Mouse (Mus musculus): Measurements from ENCODE around the gene Paqr7.

GRCm38 (mm10) chr4:134559154-134559553 lies 62.7 kb downstream of the Paqr7 start:
- no peak for TF ChIP-seq POLR2A (IDR thresholded peaks at IDR 0.05; ENCODE audit: borderline replicate concordance, extremely low read depth, low read depth, low read length)
- no peak for TF ChIP-seq CTCF (IDR thresholded peaks at IDR 0.05; ENCODE audit: insufficient read depth, low read length)

Measured in lung, adult 2 months (tissue).